Mouse (Mus musculus): ENCODE data around the gene Lrp8.

Lrp8 gene

DNA sequence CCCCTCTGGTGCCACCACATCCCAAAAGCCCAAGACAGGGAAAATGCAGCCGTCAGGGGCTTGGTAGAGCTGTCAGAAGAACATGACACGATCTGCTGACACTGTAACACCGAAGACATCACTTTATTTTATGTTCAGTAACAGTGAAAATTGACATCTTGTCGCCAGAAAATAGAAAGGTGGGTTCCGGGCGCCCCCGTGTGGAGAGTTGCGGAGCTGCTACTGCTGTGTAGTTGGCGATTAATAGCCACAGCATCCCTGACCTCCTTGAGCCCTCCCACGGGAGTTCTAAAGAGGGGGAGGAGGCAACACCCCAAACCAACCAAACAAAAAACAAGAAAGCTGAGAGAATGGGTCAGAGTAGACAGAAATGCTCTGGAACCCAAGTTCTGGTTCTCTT, 42.9 kb downstream of the Lrp8 start:
- DNase-seq (ENCODE audit: low spot score in 2 of 2), result peak; percentile 43 to 70

DNA sequence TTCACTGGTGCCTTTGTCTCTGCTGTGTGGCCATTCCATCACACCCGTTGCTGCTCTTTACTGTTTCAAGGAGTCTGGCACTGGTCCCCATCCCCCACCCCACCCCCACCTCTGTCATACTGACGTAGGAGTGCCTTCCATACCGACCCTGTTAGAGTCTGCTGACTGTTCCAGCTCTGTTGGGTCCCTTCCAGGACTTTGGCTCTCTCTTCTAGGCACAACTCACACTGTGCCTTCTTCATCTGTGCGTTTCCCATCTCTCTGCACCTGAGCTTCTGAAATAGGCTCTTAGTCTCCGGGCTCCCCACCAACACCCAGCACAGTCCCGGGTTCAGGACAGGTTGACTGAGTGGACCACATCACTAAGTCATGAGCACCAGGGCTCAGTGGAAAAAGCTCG, 44.7 kb downstream of the Lrp8 start:
- no peak for DNase-seq (ENCODE audit: low spot score in 2 of 2)

DNA sequence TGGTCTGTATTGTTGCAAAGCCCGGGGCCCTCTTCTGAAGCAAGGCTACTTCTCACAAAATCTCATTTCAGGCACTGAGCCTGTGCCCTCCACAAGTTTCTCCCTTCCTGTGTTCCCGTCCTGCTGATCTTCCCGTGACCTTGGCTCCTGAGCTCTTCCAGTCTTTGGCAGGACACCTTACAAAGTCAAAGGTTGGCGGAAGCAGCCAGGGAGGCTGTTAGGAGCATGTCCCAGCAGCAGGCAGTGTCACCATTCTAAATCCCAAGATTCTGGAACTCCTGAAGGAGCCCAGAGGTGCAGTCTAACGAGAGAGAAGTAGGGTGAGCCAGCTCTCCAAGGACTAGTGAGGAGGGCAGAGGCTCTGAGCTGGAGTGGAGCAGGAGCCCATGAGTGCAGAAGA, 46.5 kb downstream of the Lrp8 start:
- DNase-seq (ENCODE audit: low spot score in 2 of 2), result no peak

DNA sequence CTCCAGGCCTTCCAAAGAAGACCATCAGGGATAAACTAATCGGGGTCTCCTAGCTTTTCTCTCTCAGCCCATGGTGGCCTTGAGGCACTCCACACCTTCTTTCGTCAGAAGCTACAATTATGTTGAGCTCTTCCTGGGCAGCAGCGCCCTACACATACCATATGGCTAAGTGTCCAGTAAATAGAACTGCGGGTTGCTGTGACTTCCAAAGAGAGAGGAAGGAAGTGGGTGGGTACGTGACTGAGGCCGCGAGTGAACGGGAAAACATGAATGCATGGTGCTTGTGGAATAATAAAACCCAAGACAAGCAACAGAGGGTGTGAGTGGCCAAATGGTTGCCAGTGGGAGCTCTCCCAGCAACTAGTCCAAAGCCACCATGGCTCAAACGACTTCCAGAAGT, 47.6 kb downstream of the Lrp8 start:
- DNase-seq (ENCODE audit: low spot score in 2 of 2), result no peak

DNA sequence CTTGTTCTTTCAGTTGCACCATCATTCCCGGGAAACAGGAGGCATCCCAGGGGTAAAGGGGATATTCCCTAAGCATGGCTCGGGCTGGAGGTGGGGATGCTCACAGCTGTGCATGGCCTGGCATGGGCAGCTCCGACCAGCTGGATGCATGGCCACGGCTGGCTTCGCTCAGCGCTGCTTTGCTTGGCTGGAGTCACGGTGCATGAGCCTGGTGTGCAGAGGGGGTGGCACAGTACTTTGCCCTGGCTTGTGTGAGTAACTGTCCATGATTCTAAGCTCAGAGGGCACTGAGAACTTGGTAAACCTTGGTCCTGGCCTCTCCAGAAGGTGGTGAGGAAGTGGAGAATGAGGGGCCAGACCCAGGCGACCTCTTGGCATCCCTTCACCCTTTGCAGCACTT, 48.0 kb downstream of the Lrp8 start:
- no peak for DNase-seq (ENCODE audit: low spot score in 2 of 2)

DNA sequence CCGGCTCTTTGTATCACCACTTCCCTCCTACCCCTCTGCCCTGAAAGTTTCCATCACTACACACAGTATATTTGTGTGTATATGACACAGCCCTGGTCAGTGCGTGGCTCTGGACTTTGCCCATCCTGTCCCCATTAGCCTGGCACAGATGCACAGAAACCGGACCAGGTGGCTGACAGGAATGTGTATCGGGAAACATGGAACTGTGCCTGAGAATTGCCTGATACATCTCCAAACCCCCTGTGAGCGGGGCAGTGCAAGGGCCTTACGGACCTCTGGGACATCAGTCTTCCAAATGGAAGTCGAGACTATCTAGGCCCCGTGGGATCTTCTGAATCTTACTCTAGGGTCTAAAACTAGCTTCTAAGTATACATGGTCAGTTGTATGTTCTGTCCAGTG, 51.3 kb downstream of the Lrp8 start:
- no peak for DNase-seq (ENCODE audit: low spot score in 2 of 2)

DNA sequence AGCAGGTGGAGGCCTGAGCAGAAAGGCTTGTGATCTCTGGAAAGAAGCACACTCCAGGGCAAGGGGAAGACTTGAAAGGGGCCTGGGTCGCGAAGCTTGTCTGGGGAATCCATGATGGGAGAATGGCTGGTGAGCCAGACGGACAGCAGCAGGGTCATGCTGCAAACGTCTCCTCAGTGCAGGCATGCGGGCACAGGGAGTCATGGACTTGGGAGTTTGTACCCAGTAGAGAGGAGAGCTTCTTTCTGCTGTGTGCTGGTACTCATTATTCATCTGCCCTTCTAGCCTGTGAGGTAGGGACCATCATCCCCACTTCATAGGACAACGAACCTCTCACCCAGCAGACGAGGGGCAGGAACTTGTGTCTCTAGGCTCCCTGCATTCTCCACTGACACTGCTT, 51.8 kb downstream of the Lrp8 start:
- DNase-seq (ENCODE audit: low spot score in 2 of 2), result no peak

DNA sequence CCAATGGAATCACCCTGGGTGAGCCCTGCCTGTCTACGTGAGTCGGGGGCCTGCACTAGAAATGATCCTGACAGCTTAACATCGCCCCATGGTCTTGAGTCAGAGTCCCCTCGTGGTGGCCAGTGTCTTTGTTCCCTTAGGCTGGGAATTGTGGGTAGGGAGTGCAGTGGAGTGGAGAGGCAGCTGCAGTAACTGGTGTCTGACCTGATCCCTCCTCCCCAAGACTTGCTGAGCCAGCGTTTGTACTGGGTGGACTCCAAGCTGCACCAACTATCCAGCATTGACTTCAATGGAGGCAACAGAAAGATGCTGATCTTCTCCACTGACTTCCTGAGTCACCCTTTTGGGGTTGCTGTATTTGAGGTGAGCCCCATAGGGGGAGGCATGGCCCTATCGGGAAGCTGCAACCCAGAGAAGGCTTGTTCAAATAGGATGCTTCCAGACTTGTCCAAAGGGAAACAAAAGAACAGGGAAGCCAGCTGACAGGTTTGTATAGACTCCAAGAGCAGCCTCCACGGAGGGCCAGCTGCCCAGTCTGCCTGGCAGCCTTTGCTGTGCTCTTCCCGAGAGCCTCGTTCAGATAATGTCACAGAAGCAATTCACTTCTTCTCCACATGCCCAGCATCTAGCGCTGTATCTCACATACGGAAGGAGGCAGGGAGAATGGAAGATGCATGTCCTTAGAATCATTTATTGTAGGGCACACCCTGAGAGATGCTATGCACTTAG, 55.1 kb downstream of the Lrp8 start:
- DNase-seq (ENCODE audit: low spot score in 2 of 2), result no peak

DNA sequence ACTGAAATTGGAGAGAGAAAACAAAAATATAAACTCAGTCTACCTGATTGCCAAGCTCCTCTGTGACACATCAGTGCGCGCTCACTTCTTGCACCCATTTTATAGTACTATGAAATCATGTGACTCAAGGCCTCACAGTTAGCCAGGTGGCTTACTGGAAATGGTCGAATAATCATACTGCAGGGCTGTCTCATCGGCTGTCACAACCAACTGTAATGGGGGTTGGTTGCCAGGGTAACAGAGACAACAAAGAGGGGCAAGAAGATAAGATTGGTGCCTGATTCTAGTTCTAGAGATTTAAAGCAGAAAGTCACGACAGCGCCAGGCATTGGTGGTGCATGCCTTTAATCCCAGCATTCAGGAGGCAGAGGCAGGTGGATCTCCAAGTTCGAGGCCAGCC, 56.9 kb downstream of the Lrp8 start:
- DNase-seq (ENCODE audit: low spot score in 2 of 2), result no peak

DNA sequence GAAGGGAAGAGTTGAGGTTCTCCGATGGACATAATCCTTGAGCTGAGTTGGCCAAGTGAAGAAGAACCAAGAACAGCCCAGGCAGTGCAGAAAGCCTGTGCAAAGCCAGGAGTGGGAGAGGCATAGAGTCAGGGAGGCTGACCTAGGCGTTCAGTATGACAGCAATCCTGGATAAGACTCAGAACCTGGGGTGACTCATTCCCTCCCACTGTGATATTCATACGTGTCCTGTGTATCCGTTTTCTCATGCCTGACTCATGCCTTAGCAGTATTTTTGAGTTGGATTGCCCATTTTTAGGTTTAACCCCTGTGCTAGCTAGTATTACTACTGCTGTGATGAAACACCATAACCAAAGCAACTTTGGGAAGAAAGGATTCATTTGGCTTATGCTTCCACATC, 62.8 kb downstream of the Lrp8 start:
- no peak for DNase-seq (ENCODE audit: low spot score in 2 of 2)

DNA sequence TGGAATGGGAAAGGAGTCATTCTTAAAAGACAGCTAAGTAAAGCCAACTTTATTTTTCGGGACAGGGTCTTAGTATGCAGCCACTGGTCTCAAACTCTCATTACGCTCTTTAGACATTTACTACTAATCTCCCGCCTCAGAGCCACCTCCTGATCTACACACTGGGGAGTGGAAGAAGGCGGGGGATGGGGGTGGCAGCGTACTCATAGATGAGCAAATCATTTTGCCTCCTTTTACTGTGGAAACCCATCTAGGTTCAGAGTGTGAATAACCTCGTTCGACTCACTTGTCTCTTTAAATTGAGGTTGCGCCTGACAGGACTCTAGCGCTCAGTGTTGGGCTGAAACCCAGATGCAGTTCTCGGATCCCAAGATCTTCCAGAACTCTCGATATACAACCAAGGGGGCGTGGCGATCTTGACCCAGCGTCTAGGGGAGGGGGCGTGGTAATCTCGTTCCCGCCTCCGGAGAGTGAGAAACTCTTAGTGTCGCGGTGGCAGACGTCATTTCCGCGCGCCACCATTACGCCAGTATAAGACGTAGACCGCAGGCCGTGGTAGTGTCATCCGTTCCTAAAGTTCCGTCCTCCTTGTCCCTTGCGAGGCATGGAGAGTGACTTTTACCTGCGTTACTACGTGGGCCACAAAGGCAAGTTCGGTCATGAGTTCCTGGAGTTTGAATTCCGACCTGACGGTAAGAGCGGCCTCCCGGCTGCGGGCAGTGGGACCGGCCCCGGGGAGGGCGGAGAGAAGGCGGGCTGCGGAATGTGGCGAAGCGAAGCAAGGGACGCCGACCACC, 77.4 kb downstream of the Lrp8 start, which contains the start of gene Magoh:
Gene Magoh, plus strand, starts transcription at position 502 of the 797 bp plus-strand sequence.
- DNase-seq (ENCODE audit: low spot score in 2 of 2), result peak; percentile 89 to 95

DNA sequence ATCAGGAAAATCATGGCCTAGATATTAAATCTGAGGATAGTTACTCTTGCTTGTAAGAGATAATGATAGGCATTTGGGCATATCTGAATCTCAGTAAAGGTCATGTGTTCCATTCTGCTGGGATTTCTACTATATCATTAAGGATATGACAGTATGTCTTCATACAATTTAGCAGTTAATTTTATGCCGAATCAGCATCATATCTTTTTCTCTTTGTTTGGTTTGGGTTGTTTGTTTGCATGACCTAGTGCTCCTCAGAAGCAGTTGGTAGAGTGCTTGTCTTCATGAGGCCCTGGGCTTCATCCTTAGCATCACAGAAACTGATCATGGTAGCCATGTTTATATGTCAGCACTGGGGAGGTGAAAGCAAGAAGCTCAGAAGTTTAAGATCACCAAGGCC, 79.6 kb downstream of the Lrp8 start:
- DNase-seq (ENCODE audit: low spot score in 2 of 2), result no peak

DNA sequence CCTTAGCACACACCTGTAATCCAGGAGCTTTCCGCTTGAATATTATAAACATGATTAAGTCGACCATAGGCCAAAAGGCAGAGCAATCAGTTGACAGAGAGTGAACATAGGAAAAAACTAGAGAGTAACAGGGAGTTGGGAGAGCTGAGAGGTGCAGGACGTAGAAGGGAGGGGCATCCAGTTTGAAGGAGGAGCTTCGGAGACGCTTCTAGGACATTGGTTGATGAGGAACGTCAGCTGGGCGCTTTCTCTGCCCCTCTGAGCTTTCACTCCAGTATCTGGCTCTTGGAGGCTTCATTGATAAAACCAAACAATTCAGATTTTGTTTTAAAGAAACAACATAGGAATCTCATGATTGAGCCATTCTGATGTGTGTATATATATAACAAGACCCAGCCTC, 84.3 kb downstream of the Lrp8 start:
- no peak for DNase-seq (ENCODE audit: low spot score in 2 of 2)

DNA sequence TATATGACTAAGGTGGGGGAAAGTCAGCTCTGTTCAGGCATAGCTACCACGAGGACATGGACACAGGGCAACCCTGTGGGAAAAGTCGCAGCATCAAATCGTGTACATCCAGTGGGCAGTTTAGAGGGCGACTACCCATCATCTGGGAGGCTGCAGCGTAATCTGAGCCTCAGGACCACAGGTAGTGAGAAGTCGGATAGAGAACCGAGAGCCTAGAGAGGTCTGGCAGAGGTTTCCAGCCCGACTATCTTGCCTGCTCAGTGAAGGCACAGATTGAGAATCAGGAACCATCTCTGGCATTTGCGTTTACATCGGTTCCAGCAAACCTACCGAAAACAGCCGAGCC, 87.3 kb downstream of the Lrp8 start:
- no peak for DNase-seq (ENCODE audit: low spot score in 2 of 2)

DNA sequence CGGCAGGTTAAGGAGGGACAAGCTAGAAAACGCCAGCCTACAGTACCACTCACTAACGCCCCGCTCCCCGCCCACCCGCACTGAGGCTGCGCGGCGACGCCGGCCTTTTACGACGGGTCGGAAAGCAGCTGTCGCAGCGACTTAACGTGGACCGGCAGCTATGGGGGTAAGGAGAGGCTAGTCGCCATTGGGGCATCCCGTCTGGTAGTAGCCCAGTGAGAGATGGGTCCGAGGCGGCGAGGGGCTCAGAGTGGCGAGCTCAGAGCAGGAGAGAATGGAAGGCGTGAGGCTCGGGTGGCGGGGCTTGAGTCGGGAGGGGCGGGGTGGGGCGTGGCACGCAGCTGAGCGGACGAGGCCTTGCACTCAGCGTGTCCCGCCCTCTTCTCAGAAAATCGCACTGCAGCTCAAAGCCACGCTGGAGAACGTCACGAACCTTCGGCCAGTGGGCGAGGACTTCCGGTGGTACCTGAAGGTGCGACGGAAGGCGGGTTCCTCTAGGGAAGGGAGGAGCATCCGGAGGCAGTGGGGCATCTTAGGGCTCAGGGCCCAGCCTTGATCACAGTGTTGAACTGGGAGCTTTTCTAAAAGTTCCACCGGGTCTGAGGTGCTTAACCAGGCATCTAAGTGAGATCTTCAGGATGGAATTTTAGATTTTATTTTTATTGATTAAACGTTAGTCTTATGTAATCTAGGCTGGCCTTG, 87.8 kb downstream of the Lrp8 start, which contains the start of gene 0610037L13Rik:
Gene 0610037L13Rik, plus strand, starts transcription at position 83 of the 702 bp plus-strand sequence.
- peak; percentile 76 to 84 for DNase-seq (ENCODE audit: low spot score in 2 of 2)

DNA sequence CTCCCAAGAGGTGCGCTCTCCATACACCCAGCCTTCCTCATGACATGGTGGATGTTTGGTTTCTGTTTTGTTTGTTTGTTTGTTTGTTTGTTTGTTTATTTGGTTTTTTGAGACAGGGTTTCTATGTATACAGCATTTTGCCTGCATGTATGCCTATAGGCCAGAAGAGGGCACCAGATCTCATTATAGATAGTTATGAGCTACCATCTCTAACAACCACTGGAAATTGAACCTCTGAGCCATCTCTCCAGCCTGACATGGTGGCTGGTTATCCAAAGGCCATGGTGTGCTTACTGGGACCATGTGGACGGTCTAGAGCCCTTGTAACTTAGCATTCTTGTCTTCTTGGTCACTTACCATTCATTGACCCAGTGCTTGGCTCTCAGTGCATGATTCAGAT, 90.6 kb downstream of the Lrp8 start:
- DNase-seq (ENCODE audit: low spot score in 2 of 2), result no peak

DNA sequence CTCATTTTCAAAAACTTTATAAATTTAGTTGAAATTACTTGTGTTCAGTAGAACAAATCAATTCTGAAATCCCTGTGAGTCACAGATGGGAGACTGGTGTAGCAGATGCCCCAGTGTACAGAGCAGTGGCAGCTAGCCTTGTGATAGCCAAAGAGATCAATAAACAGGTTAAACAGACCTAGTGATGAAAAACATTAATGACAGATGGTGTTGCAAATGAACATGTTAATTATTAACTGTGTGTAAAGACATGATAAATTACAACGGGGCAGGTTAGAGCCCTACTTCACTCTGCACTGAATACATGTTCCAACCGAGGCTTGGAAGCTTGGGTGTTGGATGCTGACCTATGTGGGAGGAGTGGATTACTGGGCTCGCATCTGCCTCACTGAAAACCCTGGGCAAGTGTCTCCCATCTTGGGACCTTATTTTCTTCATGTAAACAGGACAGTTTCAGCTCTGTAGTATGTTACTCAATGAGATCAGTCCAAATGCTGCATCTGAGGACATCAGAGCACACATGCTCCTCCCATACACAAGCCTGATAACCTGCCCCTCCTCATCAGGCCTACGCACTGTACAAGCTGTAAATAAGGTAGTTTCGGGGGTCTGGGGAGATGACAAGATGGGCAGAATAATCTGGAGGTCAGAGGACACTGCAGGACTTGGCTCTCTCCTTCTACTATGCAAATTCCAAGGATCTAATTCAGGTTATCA, 97.3 kb downstream of the Lrp8 start:
- DNase-seq (ENCODE audit: low spot score in 2 of 2), result no peak

DNA sequence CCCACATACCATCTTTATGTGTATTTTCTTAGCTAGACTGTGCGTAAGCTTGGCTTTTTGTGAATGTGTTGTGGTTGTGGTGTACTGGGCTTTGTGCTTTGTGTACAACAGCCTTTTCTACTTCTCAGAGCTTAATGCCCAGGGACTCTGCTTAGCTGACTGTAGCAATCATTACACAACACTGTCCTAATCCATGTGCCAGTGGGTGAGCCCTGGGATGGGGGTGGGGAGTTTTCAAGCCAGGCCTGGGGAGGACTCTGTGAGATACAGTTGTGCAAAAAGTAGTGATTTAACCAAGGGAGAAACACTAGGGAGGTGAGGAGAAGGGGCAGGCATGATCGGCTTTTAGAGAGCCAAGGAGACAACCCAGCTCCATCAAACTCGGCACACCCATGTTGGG, 98.1 kb downstream of the Lrp8 start:
- DNase-seq (ENCODE audit: low spot score in 2 of 2), result no peak

DNA sequence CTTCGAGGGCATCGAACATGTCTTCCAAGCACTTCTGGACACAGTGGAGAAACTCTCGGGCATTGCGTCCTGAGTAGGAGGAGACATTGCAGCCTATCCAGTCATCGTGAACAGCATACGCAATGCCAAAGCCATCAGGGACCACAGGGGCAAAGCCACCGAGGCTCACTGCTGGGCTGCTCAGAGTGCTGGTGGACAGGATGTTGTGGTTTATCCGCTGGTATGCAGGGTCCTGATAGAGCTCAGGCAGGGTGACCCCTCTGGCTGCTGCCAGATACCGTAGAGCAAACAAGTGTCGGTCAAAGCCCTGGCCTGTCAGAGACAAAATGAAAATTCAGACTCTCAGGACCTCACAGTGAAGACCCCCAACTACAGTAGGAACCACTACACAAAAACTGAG, 102.2 kb downstream of the Lrp8 start:
- DNase-seq (ENCODE audit: low spot score in 2 of 2), result no peak

DNA sequence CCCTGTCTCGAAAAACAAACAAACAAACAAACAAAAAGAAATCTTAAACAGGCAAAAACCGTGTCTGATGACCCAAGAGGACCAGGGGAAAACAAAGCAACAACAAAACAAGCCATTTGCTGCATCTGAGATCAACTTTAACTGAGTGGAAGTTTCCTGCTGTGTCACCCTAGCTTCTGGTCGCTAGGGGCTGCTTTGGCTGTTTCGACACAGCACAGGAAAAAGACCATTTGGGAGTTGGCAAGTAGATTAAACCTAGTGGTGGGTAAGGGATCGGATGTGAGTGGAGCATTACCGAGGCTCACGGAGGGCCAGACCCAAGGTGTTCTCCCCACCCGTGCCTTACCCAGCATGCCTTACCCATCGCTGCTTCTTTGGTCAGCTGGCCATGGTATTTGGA, 104.5 kb downstream of the Lrp8 start:
- no peak for DNase-seq (ENCODE audit: low spot score in 2 of 2)

DNA sequence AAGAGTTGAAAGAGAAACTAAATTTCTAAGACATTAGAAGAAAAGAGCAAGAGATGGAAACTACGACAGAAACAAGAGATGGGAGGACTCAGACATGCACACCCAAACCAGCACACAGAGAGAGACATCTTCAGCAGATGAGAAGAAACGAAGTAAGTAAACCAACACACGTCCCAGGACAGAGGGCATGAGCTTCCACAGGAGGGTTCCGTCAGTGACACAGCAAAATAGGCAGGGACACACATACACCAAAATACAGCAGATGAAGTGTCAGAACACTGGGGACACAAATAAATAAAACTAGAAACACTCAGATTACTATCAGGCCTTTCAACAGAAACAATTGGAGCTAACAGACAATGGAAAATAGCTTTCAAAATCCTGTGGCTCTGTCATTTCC, 108.0 kb downstream of the Lrp8 start:
- no peak for DNase-seq (ENCODE audit: low spot score in 2 of 2)

DNA sequence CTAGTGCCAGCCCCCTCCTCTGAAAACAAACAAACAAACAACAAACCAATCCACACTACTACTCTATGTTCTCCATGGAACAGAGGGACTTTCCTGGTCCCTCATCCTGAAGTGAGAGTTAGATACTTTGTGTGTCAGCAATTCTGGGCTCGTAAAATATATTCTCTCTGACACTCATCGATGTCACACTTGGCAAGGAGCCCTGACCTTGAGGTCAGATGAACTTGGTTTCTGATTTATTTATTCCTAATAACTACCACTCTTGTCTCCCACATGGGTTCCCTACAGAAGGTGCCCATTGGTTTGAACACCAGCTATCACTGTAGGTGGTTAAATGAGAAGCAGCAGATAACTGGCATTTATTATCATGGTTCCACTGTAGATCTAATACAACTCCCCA, 118.3 kb downstream of the Lrp8 start:
- no peak for DNase-seq (ENCODE audit: low spot score in 2 of 2)
